Mouse (Mus musculus) CH12.LX (cell line): Measurements from ENCODE around the gene Miga2.
A peak's percentile ranks its signal among the peaks of the same experiment; 100 is the strongest.

ENCODE experiments used
- BHLHE40 ChIP-seq: IDR thresholded peaks from 2 replicates; pipeline ENCODE4 v1.6.1; 2011; ENCODE audit warnings: mild to moderate bottlenecking, low read depth, low read length, improper control_type of control experiment
- CHD2 ChIP-seq: IDR thresholded peaks from 2 replicates; pipeline ENCODE4 v1.6.1; 2011; ENCODE audit warnings: low read length, improper control_type of control experiment
- CTCF ChIP-seq, 2 experiments: IDR thresholded peaks in 1 of 2; conservative IDR thresholded peaks in 1 of 2; 2 replicates each; pipeline ENCODE4 v1.5.1; 2011 to 2012; ENCODE audit warnings: low read depth in 2 of 2, low read length in 2 of 2, improper control_type of control experiment in 1 of 2, inconsistent platforms in 1 of 2, mild to moderate bottlenecking in 1 of 2, moderate library complexity in 1 of 2
- MAZ ChIP-seq: IDR thresholded peaks from 2 replicates; pipeline ENCODE4 v1.6.1; 2012; ENCODE audit warnings: low read depth, mild to moderate bottlenecking, inconsistent platforms, low read length, improper control_type of control experiment, moderate library complexity
- MXI1 ChIP-seq: IDR thresholded peaks from 2 replicates; pipeline ENCODE4 v1.6.1; 2011; ENCODE audit warnings: mild to moderate bottlenecking, low read depth, low read length, improper control_type of control experiment
- POLR2A ChIP-seq: IDR thresholded peaks from 2 replicates; pipeline ENCODE4 v1.6.1; 2011; ENCODE audit warnings: low read depth, mild to moderate bottlenecking, improper control_type of control experiment, low read length
- POLR2AphosphoS2 ChIP-seq: IDR thresholded peaks from 2 replicates; pipeline ENCODE4 v1.6.1; 2011; ENCODE audit warnings: low read depth, low read length, improper control_type of control experiment
- RAD21 ChIP-seq: IDR thresholded peaks from 2 replicates; pipeline ENCODE4 v1.6.1; 2011; ENCODE audit warnings: low read depth, mild to moderate bottlenecking, low read length, improper control_type of control experiment, moderate library complexity
- SIN3A ChIP-seq: IDR thresholded peaks from 2 replicates; pipeline ENCODE4 v1.6.1; 2012; ENCODE audit warnings: low read length, improper control_type of control experiment, inconsistent platforms
- TCF12 ChIP-seq: IDR thresholded peaks from 2 replicates; pipeline ENCODE4 v1.6.1; 2014; ENCODE audit warnings: low read depth, mild to moderate bottlenecking, inconsistent platforms, low read length, improper control_type of control experiment
- UBTF ChIP-seq: IDR thresholded peaks from 2 replicates; pipeline ENCODE4 v1.6.1; 2012; ENCODE audit warnings: low read depth, mild to moderate bottlenecking, inconsistent platforms, low read length, improper control_type of control experiment, moderate library complexity
- ZKSCAN1 ChIP-seq: IDR thresholded peaks from 2 replicates; pipeline ENCODE4 v1.6.1; 2012; ENCODE audit warnings: low read depth, inconsistent platforms, low read length, improper control_type of control experiment, borderline replicate concordance
- ZNF384 ChIP-seq: IDR thresholded peaks from 2 replicates; pipeline ENCODE4 v1.6.1; 2012; ENCODE audit warnings: low read depth, low read length, improper control_type of control experiment, inconsistent platforms

DNA sequence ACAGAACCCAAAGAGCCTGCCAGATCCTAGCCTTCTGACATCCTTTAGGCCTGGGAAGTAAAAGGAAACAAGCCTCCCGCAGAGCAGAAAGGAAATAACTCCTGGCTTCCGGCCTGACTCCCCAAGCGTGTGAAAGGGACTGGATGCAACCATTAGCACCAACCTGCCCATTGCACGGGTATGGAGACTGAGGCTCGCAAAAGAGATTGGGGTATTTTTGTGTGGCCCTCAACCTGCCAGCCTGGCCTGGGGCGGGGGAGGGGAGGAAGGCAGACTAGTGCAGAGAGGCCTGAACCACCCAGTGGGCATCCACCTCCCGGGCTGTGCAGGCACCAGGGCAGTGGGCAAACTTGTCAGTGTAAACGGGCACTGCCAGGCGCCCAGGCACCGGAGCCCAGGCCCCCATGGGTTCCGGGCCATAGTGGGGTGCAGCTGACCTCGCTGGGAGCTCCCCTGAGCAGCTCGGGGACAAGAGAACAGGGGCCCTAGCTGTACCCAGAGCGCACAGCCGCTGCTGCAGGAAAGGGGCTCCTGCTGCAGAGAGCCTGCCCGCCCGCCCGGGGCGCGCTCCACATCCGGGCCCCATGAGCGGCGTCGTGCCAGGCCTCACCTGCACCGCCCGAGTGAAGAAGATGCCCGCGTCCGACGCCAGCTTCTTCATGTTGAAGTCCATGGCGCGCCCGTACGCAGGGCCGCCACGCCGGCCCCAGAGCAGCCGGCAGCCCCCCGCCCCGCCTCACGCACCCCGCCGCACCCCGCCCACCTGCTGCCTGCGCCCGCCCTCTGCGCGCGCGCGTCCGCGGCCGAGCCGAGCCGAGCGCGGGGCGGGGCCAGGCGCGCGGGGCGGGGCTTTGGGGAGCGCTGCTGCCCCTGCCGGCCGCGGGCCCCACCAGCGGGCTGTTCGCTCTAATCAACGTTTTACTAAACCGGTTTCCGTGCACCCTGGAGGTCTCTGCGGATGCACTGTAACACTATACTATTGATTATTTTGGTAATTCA, 5.2 kb upstream of the Miga2 start, which contains the start of gene Sh3glb2:
- TF ChIP-seq CTCF (conservative IDR thresholded peaks at IDR 0.05 in 1 of 2, IDR thresholded peaks at IDR 0.05 in 1 of 2; ENCODE audit: low read depth in 2 of 2, low read length in 2 of 2): peak in 1 of 2 experiments; percentile 52; a peak in 2 of 4 replicates
- no peak for TF ChIP-seq ZKSCAN1
- TF ChIP-seq ZNF384: no peak
- TF ChIP-seq UBTF: no peak
- no peak for TF ChIP-seq BHLHE40
- TF ChIP-seq SIN3A: peak; percentile 25; the same call in 1 of the 2 replicates
- no peak for TF ChIP-seq TCF12
- TF ChIP-seq CHD2: no peak
- TF ChIP-seq POLR2AphosphoS2: no peak
- TF ChIP-seq MXI1: no peak; the same call in 1 of the 2 replicates
- no peak for TF ChIP-seq RAD21
- TF ChIP-seq MAZ: no peak
- TF ChIP-seq POLR2A: peak; percentile 62; the same call in 1 of the 2 replicates
